Mouse (Mus musculus) liver, adult 2 months (tissue): Measurements from ENCODE around the gene Gm42742.

Experiments used
- CTCF ChIP-seq: fragments of 200-500 bp; IDR thresholded peaks from 2 replicates; pipeline ENCODE4 v1.5.1; 2011; ENCODE audit warnings: low read depth, low read length, control low read depth
- POLR2A ChIP-seq: fragments of 200-500 bp; IDR thresholded peaks from 2 replicates; pipeline ENCODE4 v1.6.1; 2011; ENCODE audit warnings: low read length, control low read depth; ENCODE audit not compliant: insufficient read depth; ENCODE audit errors: extremely low read depth

DNA sequence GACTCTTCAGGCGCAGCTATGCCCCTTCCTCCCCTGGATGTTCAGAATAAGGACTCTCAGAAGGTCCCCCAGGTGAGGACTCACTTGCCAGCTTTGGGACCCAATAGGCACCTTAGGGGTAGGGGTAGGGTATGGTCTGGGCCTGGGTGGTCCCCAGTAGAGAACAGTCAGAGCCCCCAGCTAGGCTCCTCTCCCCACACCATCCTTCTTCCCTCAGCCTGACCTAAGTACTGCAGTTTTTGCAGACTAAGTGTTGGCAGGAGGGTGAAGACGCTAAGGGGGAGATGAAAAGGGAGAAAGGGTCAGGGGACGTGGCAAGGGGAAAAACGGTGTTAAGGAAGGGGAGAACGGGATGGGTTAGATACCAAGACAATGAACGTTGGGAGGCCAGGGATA is 2.9 kb downstream of the Gm42742 start:
- TF ChIP-seq CTCF (no peak), POLR2A (no peak)
